Mouse (Mus musculus) layer of hippocampus, postnatal 36 days (tissue): Measurements from ENCODE around the gene Traf2. TPM values are rescaled to one million over a fixed set of nuclear protein-coding genes. Genes with fewer than 3 reads are reported as not detected.
"Not testable (repeated sequence)": the region's sequence is repeated elsewhere in the genome, so short reads cannot be mapped to it uniquely, and the experiment has no call there.

Experiments
- DNase-seq, 2 experiments: peaks; one replicate each; pipeline ENCODE4 v3.0.0; 2022
- total RNA-seq, 2 experiments: library from RNA; stranded (reverse); gene quantifications; 2 replicates each; pipeline ENCODE4 v1.2.3; 2021

Gene Traf2
- total RNA-seq, 2 experiments from 2014 or later = 11.9 to 12.6 TPM

DNA sequence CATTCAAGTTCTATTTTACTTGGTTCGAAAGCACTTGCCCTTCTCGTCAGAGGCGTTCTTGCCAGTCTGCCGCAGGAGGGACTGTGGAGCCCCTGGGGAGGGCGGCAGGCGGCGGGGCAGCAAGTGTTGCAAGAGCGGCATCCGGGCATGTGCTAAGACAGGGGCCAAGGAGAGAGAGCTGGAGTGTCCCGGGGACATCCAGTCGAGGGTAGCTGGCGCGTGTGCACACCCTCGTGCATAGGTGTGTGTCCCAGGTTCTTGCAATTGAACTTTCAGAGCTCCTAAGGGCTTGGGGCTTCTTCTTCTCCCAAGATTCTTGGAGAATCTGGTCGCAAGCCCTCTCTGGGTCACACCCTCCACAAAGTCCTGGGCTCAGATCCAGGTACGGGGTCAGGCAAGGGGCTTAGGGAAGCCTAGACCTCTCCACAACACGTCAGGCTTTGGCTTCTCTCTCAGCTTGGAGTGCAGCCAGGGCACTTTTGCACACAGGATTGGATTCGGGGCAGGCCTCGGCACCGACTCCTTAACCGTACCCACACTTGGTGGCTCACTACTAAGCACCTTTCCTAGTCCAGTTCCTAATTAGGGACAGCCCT lies 28.8 kb upstream of the Traf2 start:
- DNase-seq = no peak

- DNase-seq = peak; percentile 97
Measured at GRCm38 (mm10) chr2:25574579-25575431, 28.1 kb upstream of the Traf2 start, which contains the start of the genes Mamdc4 and Phpt1. Gene Mamdc4, minus strand, starts transcription at chr2:25574845. Gene Phpt1, minus strand, starts transcription at chr2:25575224.

DNA sequence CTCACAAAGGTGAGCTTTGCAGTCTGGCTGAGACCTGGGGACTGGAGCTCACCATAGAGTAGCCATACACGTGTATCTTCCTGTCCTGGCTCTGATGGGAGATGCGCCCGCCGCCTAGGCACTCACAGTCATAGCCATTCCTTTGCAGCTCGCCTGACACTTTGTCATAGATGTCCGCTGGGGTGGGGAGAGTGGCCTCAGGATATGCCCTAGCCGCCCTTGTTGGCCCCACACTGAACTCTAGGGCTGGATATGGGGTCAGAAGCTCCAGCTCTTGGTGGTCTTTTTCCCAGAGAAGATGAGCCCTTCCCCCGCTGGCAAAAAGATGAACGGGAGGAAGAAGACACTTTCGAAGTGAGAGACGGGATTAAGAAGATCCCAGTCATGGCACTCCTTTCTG lies 27.4 kb upstream of the Traf2 start:
- DNase-seq = no peak

GRCm38 (mm10) chr2:25573068-25573467 lies 26.3 kb upstream of the Traf2 start:
- DNase-seq = no peak

DNA sequence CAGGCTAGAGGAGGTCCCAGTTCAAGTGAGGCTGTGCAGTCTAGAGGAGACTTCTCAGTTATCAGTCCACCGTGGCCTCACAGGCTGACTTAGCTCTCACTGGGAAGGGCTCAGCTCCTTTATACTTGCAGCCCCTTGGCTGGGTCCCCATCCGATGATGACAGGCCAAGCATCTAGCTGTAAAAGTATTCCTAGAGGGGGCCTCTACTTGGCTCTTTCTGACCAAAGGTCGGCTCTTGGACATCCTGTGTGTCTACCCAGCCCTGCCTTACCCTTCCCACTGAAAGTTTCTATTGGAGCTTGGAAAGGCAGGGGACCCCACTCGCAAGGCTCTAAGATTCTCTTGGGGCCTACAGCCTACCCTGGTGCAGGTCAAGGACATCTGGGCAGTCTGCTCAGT lies 24.5 kb upstream of the Traf2 start:
- DNase-seq = no peak

DNA sequence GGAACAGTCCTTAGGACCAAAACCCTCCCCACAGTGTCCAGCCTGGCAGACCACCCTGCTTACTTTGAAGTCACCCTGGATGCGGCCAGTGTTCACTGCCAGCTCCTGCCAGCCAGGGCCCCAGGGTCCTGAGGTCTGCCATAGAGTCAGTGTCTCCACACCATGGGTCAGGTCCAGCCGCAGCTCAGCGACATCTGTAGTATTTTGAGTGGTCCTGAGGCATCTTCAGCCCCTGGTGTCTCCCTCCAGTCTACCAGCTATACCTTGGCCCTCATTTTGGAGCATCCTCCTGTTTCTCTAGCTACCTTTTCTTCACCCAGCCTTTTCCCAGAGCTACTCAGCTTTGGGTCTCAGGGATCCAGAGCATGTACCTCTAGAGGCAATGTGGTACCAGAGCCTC lies 22.6 kb upstream of the Traf2 start:
- no peak for DNase-seq

GRCm38 (mm10) chr2:25568473-25569019 lies 21.8 kb upstream of the Traf2 start:
- no peak for DNase-seq

DNA sequence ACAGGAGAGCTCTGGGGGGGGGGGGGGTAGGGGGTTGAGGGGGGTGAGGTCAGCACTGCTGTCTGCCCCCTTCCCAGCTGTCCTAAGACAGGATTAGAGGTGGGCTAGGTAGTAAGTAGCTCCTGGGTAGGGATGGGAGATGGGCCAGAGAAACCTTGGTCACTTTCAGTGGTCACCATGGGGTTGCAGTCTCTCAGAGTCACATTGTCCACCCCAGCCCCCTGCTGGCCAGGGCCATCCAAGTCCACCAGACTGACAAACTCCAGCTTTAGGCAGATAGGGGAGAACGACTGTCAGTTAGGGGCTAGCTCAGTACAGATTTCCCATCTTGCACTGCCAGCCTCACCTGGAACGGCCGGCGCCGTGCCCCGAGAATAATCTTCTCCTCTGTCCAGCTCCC lies 19.8 kb upstream of the Traf2 start:
- DNase-seq = peak in 1 of 2 experiments; percentile 1

GRCm38 (mm10) chr2:25565741-25566140 lies 19.0 kb upstream of the Traf2 start:
- DNase-seq = peak in 1 of 2 experiments; percentile 2

GRCm38 (mm10) chr2:25561946-25562345 lies 15.2 kb upstream of the Traf2 start:
- DNase-seq = no peak

GRCm38 (mm10) chr2:25560551-25560950 lies 13.8 kb upstream of the Traf2 start:
- DNase-seq = peak in 1 of 2 experiments; percentile 2

- no peak for DNase-seq
Measured at GRCm38 (mm10) chr2:25558774-25559173, 12.0 kb upstream of the Traf2 start.

DNA sequence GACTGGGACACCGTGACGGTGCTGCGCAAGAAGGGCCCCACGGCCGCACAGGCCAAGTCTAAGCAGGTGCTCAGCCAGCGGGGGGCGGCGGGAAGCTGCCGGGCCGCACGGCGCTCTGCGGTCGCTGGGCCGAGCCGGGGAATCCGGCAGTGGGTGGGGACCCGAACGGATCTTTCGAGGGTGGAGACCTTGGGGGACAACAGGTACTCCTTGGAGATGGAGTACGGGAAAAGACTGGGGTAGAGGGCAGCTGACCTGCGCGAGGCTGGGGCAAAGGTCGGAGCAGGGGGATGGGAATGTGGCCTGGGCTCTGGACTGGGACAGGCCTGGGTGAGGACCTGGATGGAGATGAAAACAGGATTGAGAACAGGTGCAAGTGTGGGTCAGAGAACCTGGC lies 11.2 kb upstream of the Traf2 start:
- no peak for DNase-seq

GRCm38 (mm10) chr2:25557221-25557963 lies 10.7 kb upstream of the Traf2 start, which contains the start of gene Edf1:
Gene Edf1, plus strand, starts transcription at chr2:25557847.
- DNase-seq = peak; percentile 95 to 96

GRCm38 (mm10) chr2:25556296-25556695 lies 9.6 kb upstream of the Traf2 start:
- no peak for DNase-seq

DNA sequence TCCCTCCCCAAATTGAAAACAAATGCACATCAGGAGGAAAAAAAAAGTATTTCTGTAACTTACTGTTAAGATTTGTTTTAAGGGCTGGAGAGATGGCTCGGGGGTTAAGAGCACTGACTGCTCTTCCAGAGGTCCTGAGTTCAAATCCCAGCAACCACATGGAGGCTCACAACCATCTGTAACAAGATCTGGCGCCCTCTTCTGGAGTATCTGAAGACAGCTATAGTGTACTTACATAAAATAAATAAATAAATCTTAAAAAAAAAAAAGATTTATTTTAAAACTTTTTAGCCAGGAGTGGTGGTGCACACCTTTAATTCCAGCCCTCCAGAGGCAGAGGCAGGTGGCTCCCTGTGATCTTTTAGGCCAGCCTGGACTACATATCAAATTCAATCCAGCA lies 8.7 kb upstream of the Traf2 start:
- DNase-seq = not testable (repeated sequence)

DNA sequence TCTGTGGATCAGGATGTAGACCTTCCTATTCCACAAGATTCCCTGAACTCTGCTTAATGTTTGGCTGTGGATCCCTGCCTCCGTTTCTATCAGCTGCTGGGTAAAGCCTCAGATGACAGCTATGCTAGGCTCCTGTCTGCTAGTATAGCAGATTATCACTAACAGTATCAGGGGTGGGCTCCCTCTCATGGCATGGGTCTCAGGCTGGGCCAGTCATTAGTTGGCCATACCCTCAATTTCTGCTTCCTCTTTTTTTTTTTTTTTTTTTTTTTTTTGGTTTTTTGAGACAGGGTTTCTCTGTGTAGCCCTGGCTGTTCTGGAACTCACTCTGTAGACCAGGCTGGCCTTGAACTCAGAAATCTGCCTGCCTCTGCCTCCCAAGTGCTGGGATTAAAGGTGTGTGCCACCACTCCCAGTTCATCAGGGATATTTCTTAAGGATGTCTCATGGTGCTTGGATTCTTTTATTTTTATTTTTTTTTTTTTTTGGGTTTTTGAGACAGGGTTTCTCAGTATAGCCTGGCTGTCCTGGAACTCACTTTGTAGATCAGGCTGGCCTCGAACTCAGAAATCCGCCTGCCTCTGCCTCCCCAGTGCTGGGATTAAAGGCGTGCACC lies 6.5 kb upstream of the Traf2 start:
- DNase-seq = not testable (repeated sequence)

- no peak for DNase-seq
Measured at GRCm38 (mm10) chr2:25551186-25551585, 4.4 kb upstream of the Traf2 start.

DNA sequence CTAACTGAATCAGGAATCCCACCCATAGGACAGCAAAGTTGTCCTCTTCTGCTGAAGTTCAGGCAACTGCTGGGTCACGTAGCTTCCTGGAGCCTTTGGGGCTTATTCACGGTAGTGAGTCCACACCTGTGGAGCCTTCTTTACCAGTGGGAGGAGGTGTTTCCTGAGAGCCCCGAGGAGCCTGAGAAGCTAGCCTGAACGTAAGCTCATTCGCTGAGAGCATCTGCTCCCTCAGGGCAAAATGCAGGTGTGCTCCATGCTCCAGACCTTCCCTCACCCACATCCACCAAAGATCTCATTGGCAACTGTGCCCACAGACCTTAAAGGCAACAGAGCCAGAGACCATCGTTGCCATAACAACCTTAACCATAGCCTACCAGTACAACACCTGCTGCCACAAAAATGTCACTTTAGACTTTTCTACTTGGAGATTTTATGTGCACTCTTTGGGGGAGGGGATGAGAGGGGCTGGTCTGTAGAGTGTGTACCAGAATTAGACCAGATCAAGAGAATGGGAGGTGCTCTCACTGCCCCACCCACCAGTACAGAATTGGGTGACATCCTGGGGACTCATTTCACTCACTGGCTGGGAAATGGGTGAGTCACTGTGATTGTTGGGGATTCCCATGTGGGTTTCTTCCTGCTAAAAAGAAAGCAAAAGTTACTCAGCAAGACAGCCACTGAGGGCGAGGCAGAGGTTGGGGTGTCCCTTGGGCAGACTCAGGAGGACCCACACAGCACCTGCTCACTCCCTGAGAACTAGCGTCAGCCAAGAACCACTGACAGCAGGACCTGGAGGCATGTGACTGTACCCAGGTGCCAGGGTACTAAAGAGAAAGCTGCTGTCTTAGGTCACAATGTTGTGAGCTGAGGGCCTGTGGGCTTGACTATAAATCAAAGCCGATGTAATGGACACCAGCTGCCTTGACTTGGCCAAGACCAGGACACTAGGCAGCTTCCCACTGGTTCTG lies 2.6 kb upstream of the Traf2 start:
- no peak for DNase-seq

- no peak for DNase-seq
Measured at GRCm38 (mm10) chr2:25545996-25546810, 537 bp downstream of the Traf2 start.
